Mouse (Mus musculus) heart, embryonic 12.5 days (tissue): ENCODE data around the gene Gsn. TPM values are rescaled to one million over a fixed set of nuclear protein-coding genes. Genes with fewer than 3 reads are reported as not detected.
A peak's percentile ranks its signal among the peaks of the same experiment; 100 is the strongest.

Experiments
- ATAC-seq: fragments of 200-750 bp; cut with Nextera tagmentation; 2 replicates; pipeline ENCODE4 v1.8.0; 2017; ENCODE audit warnings: moderate TSS enrichment, moderate library complexity; ENCODE audit not compliant: insufficient number of reproducible peaks, low FRiP score
- H3K27ac ChIP-seq: fragments of 300-500 bp; sonication (generic); 2 replicates; pipeline ENCODE4 v1.5.1; 2016; ENCODE audit warnings: mild to moderate bottlenecking, moderate library complexity; ENCODE audit not compliant: poor library complexity, severe bottlenecking
- H3K27me3 ChIP-seq: fragments of 300-500 bp; sonication (generic); replicated peaks from 2 replicates; pipeline ENCODE4 v1.6.1; 2016; ENCODE audit warnings: mild to moderate bottlenecking, moderate library complexity
- H3K36me3 ChIP-seq: fragments of 300-500 bp; sonication (generic); 2 replicates; pipeline ENCODE4 v1.6.1; 2016; ENCODE audit warnings: mild to moderate bottlenecking, moderate library complexity
- H3K4me1 ChIP-seq: fragments of 300-500 bp; sonication (generic); replicated peaks from 2 replicates; pipeline ENCODE4 v1.6.1; 2016; ENCODE audit warnings: mild to moderate bottlenecking
- H3K4me2 ChIP-seq: fragments of 300-500 bp; sonication (generic); 2 replicates; pipeline ENCODE4 v1.6.1; 2016; ENCODE audit warnings: mild to moderate bottlenecking, moderate library complexity
- H3K4me3 ChIP-seq: fragments of 300-500 bp; sonication (generic); 2 replicates; pipeline ENCODE4 v1.5.1; 2016; ENCODE audit warnings: mild to moderate bottlenecking
- H3K9ac ChIP-seq: fragments of 300-500 bp; sonication (generic); 2 replicates; pipeline ENCODE4 v1.6.1; 2016; ENCODE audit warnings: mild to moderate bottlenecking, moderate library complexity
- H3K9me3 ChIP-seq: fragments of 300-500 bp; sonication (generic); replicated peaks from 2 replicates; pipeline ENCODE4 v1.6.1; 2016; ENCODE audit warnings: mild to moderate bottlenecking, moderate library complexity
- WGBS: fragments of 180-500 bp; shearing (Covaris S2); methylation state at CpG from one replicate; pipeline ENCODE4 v1.1.7; 2016; 5-methylcytosine and 5-hydroxymethylcytosine counted together
- polyA plus RNA-seq: library from polyadenylated mRNA; unstranded; fragments of >200 nt; fragmentation: Nextera tagmentation; extraction: Ambion mirVana; gene quantifications from 2 replicates; pipeline ENCODE4 v1.2.1, GENCODE M21; 2016

Gsn gene
- polyA plus RNA-seq, 1 experiment from 2014 or later: 186 TPM

- Histone ChIP-seq H3K27ac (no peak overlapping the region), H3K27me3 (peaks cover 36% of the 10 kb centered on the region), H3K4me1 (peaks cover 42% of the 10 kb centered on the region), H3K9me3 (no peaks in the 10 kb centered on the region), H3K36me3 (no peaks in the 10 kb centered on the region), H3K4me3 (no peak overlapping the region), H3K9ac (no peak overlapping the region), H3K4me2 (no peak overlapping the region)
- WGBS: 79% methylated on average over 7 of the region's 7 CpGs
- ATAC-seq: no peak
Measured at GRCm38 (mm10) chr2:35278371-35279210, 22.4 kb downstream of the Gsn start.

DNA sequence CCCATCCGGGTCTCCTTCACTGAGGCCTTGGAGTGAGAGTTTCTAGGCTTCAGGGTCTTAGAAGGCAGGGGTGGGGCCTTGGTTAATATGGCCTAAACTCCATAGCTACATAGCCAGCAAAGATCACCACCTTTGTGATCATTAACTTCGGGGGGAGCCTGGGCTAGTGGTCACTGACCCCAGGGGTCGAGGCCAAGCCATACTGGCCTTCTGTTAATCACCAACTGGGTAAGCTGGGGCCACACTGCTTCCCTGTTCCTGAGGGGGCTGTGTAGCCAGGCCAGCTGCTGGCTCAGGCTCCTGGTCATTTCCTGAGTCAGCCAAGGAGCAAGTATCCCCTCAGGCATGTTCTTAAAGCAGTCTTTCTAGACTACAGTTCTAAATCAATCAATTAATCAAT, 23.8 kb downstream of the Gsn start:
- WGBS: 61% methylated on average over 3 of the region's 3 CpGs
- Histone ChIP-seq H3K4me3 (no peak overlapping the region), H3K4me1 (peaks cover 33% of the 10 kb centered on the region), H3K36me3 (peaks cover 2% of the 10 kb centered on the region; the same call in 1 of the 2 replicates), H3K27ac (no peak overlapping the region), H3K9me3 (no peaks in the 10 kb centered on the region), H3K4me2 (no peak overlapping the region), H3K27me3 (peaks cover 44% of the 10 kb centered on the region), H3K9ac (no peak overlapping the region)
- no peak for ATAC-seq

DNA sequence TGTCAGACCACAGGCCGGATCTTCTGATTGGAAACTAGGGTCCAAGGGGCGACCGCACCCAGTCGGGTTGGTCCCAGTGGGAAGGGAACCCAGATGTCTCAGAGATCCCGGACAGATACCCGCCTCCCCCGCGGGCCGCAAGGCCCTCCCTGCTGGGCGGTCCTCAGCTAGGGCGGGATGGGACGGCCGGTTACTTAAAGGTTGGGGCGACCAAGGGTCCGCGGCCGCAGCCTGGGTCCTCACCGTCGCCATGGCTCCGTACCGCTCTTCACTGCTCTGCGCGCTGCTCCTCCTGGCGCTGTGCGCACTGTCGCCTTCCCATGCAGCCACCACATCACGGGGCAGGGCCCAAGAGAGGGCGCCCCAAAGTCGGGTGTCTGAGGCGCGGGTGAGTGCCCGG, 26.0 kb downstream of the Gsn start:
- Histone ChIP-seq H3K4me1 (peaks cover 28% of the 10 kb centered on the region), H3K27ac (no peak overlapping the region), H3K4me3 (peak overlapping the region; percentile 47), H3K9me3 (no peaks in the 10 kb centered on the region), H3K27me3 (peaks cover 50% of the 10 kb centered on the region), H3K4me2 (peak overlapping the region; percentile 85), H3K36me3 (peaks cover 21% of the 10 kb centered on the region), H3K9ac (peak overlapping the region; percentile 62)
- ATAC-seq: peak; percentile 27
- 2% methylated on average over 32 of the region's 32 CpGs for WGBS

GRCm38 (mm10) chr2:35283997-35284396, 27.8 kb downstream of the Gsn start:
- ATAC-seq: no peak
- Histone ChIP-seq H3K36me3 (peaks cover 21% of the 10 kb centered on the region), H3K27me3 (peaks cover 50% of the 10 kb centered on the region), H3K4me3 (no peak overlapping the region), H3K4me1 (peaks cover 21% of the 10 kb centered on the region), H3K27ac (no peak overlapping the region), H3K9ac (0 out of 2 replicates have a peak overlapping the region, but pooled peaks have one; percentile 25), H3K9me3 (no peaks in the 10 kb centered on the region), H3K4me2 (no peak overlapping the region)
- 79% methylated on average over 4 of the region's 4 CpGs for WGBS

GRCm38 (mm10) chr2:35285209-35285608, 29.0 kb downstream of the Gsn start:
- Histone ChIP-seq H3K27ac (no peak overlapping the region), H3K4me3 (no peak overlapping the region), H3K4me1 (peaks cover 23% of the 10 kb centered on the region), H3K4me2 (no peak overlapping the region), H3K27me3 (peaks cover 46% of the 10 kb centered on the region), H3K36me3 (peaks cover 23% of the 10 kb centered on the region), H3K9ac (no peak overlapping the region), H3K9me3 (no peaks in the 10 kb centered on the region)
- 74% methylated on average over 5 of the region's 5 CpGs for WGBS
- no peak for ATAC-seq

DNA sequence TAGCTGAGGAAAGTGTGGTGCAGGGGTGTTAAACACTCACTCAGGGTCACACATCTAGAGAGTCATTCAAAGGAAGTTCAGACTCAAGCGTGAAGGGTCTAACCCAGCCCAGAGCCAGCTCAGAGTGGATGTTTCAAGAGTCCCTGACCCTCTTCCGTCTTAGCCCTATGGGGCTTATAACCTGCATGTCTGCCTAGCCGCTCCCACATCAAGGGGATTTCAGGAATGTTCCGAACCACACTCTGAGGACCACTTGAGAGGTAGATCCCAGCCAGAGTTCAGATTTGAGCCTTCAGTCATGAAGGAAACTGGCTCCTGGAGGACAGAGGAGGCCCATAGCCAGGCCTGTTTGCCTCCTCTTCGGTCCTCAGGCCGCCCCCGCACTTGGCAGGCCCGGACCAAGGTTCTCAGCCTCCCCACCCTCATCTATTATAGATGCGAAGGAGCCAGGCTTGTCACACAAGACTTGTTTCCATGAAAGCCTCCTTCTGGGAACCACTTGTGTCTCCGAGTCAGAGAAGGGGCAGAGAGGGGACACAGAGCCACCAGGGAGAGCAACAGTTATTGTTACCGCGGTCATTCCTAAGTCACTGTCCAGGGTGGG, 30.9 kb downstream of the Gsn start:
- Histone ChIP-seq H3K4me3 (no peak overlapping the region), H3K4me1 (peaks cover 23% of the 10 kb centered on the region), H3K27ac (no peak overlapping the region), H3K27me3 (peaks cover 28% of the 10 kb centered on the region), H3K9ac (no peak overlapping the region), H3K9me3 (no peaks in the 10 kb centered on the region), H3K36me3 (peaks cover 38% of the 10 kb centered on the region), H3K4me2 (no peak overlapping the region)
- ATAC-seq: no peak
- 81% methylated on average over 12 of the region's 12 CpGs for WGBS

- Histone ChIP-seq H3K27ac (no peak overlapping the region), H3K27me3 (peaks cover 10% of the 10 kb centered on the region), H3K4me1 (peaks cover 22% of the 10 kb centered on the region), H3K36me3 (peaks cover 46% of the 10 kb centered on the region), H3K4me2 (no peak overlapping the region), H3K9ac (no peak overlapping the region), H3K9me3 (no peaks in the 10 kb centered on the region), H3K4me3 (no peak overlapping the region)
- WGBS: 33% methylated on average over 13 of the region's 13 CpGs
- no peak for ATAC-seq
Measured at GRCm38 (mm10) chr2:35288758-35289635, 32.8 kb downstream of the Gsn start.

- Histone ChIP-seq H3K27me3 (peaks cover 8% of the 10 kb centered on the region), H3K9me3 (no peaks in the 10 kb centered on the region), H3K4me3 (no peak overlapping the region), H3K9ac (no peak overlapping the region), H3K36me3 (peaks cover 55% of the 10 kb centered on the region), H3K4me2 (no peak overlapping the region), H3K27ac (peak overlapping the region; percentile 61; the same call in 1 of the 2 replicates), H3K4me1 (peaks cover 22% of the 10 kb centered on the region)
- WGBS: 27% methylated on average over 3 of the region's 3 CpGs
- ATAC-seq: no peak
Measured at GRCm38 (mm10) chr2:35291856-35292255, 35.7 kb downstream of the Gsn start.

- Histone ChIP-seq H3K9ac (no peak overlapping the region), H3K36me3 (peaks cover 59% of the 10 kb centered on the region)
Measured at GRCm38 (mm10) chr2:35292700-35293099, 36.5 kb downstream of the Gsn start.

GRCm38 (mm10) chr2:35293291-35293690, 37.1 kb downstream of the Gsn start:
- H3K36me3 ChIP-seq: peaks cover 59% of the 10 kb centered on the region

More at GRCm38 (mm10) chr2:35292700-35293099, 36.5 kb downstream of the Gsn start:
- Histone ChIP-seq H3K4me1 (peaks cover 17% of the 10 kb centered on the region), H3K4me3 (no peak overlapping the region), H3K27ac (peak overlapping the region; percentile 61), H3K9me3 (no peaks in the 10 kb centered on the region), H3K27me3 (peaks cover 8% of the 10 kb centered on the region), H3K4me2 (peak overlapping the region; percentile 17; the same call in 1 of the 2 replicates)
- no peak for ATAC-seq
- WGBS: 26% methylated on average over 3 of the region's 3 CpGs

More at GRCm38 (mm10) chr2:35293291-35293690, 37.1 kb downstream of the Gsn start:
- Histone ChIP-seq H3K4me2 (no peak overlapping the region), H3K9me3 (no peaks in the 10 kb centered on the region), H3K27me3 (peaks cover 8% of the 10 kb centered on the region), H3K9ac (no peak overlapping the region), H3K4me3 (no peak overlapping the region), H3K27ac (no peak overlapping the region), H3K4me1 (peaks cover 17% of the 10 kb centered on the region)
- ATAC-seq: no peak
- WGBS: 81% methylated on average over 8 of the region's 8 CpGs
